Mouse (Mus musculus): ENCODE data around the gene Myo16. TPM values are rescaled to one million over a fixed set of nuclear protein-coding genes. Genes with fewer than 3 reads are reported as not detected.

Gene Myo16
- polyA plus RNA-seq, 1 experiment from 2014 or later, result 0.67 TPM

DNA sequence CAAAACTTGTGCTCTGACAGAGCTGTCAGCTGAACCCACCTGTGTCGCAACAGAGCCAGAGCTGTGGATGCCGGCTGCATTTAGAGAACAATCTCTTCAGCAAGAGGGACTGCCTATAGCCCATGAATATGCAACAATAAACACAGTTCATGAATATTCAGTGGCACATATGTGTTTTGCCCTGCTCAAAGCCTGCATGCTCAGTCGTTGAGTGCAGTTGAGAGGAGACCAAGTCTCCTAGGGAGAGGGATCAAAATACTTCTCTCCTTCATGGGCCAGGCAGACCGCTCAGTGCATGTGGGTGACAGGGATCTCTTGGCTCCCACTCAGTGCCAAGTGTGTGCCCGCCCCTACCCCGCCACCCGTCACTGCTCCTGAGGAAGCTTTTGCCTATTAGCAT, 265.3 kb downstream of the Myo16 start:
- WGBS, result 75% methylated on average over 7 of the region's 7 CpGs
- H3K27ac ChIP-seq, result no peak overlapping the region
- H3K4me2 ChIP-seq, result no peak overlapping the region
- H3K4me3 ChIP-seq, result no peak overlapping the region
- H3K9me3 ChIP-seq, result no peaks in the 10 kb centered on the region
- ATAC-seq (ENCODE audit: borderline replicate concordance, extremely low read depth, low FRiP score, low TSS enrichment), result no peak
- peaks cover 4% of the 10 kb centered on the region; the same call in 1 of the 2 replicates for H3K4me1 ChIP-seq
- H3K9ac ChIP-seq, result no peak overlapping the region
- no peaks in the 10 kb centered on the region for H3K36me3 ChIP-seq
- no peaks in the 10 kb centered on the region for H3K27me3 ChIP-seq

DNA sequence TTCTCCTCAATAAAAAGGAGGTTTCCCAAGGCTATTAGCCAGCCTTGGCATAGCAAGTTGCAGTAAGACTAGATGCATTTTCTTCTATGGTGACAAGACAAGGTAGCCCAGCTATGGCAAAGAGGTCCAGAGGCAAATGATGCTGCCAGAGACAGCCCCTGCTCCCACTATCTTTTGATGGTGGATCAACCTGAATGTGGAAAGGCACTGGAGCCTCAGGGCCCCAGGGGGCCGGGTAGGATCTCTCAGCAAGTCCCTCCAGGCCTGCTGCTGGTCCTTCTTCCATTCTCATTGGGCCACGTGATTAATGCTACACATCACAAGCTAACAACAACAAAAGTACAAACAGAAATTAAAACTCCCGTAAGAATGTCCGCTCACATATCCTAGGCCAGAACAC, 266.0 kb downstream of the Myo16 start:
- Histone ChIP-seq H3K36me3 (no peaks in the 10 kb centered on the region), H3K4me1 (peaks cover 4% of the 10 kb centered on the region; the same call in 1 of the 2 replicates)
- WGBS, result 76% methylated on average over 4 of the region's 4 CpGs

DNA sequence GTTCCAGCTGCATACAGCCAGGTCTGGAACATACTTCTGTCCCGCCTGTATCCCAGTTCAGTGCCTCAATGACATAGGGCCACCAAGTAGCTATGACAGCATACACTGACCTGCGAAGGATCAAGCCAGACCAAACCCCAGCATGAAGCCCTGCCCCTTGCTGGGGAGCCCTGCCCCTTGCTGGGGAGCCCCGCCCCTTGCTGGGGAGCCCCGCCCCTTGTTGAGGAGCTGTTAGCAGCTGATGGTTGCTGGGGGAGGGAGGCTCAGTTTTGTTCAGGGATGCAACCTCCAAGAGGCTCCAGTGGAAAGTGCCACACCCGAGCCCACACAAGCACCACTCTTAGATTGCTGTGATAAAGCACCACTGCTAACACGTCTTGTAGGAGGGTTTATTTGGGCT, 266.8 kb downstream of the Myo16 start:
- Histone ChIP-seq H3K9me3 (no peaks in the 10 kb centered on the region), H3K27ac (no peak overlapping the region), H3K36me3 (no peaks in the 10 kb centered on the region), H3K27me3 (no peaks in the 10 kb centered on the region), H3K4me2 (no peak overlapping the region), H3K4me3 (no peak overlapping the region), H3K4me1 (no peaks in the 10 kb centered on the region), H3K9ac (no peak overlapping the region)
- ATAC-seq (ENCODE audit: borderline replicate concordance, extremely low read depth, low FRiP score, low TSS enrichment), result no peak
- 73% methylated on average over 6 of the region's 6 CpGs for WGBS

More for the DNA sequence above, 266.0 kb downstream of the Myo16 start:
- H3K27me3 ChIP-seq, result no peaks in the 10 kb centered on the region
- no peak overlapping the region for H3K4me3 ChIP-seq
- ATAC-seq (ENCODE audit: borderline replicate concordance, extremely low read depth, low FRiP score, low TSS enrichment), result no peak
- H3K27ac ChIP-seq, result no peak overlapping the region
- no peaks in the 10 kb centered on the region for H3K9me3 ChIP-seq
- H3K9ac ChIP-seq, result no peak overlapping the region
- H3K4me2 ChIP-seq, result no peak overlapping the region

DNA sequence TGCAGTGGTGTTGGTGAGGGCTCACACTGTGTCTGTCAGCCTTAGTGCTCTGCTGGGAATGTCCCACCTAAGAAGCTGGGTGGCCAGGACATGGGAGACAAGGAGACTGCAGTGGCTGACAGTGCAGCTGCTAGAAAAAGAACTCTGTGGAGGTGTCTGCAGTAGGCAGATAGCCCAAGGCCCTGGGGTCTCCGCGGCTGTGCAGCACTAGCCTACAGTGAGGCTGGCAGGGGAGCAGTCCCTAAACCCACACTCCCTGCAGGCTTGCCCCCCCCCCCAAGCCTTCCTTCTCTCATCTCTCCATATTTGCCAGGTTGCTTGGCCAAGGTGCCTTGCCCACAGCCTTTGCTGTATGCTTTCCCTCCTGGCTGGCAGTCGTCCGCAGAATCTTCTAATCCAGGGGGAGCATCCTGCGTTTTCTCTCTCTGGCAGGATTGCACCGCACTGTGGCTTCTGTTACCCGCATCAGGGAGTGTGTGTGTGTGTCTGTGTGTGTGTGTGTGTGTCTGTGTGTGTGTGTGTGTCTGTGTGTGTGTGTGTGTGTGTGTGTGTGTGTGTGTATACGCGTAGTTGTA, 267.9 kb downstream of the Myo16 start:
- no peaks in the 10 kb centered on the region for H3K27me3 ChIP-seq
- no peak overlapping the region for H3K27ac ChIP-seq
- WGBS, result 84% methylated on average over 9 of the region's 9 CpGs
- H3K36me3 ChIP-seq, result no peaks in the 10 kb centered on the region
- no peaks in the 10 kb centered on the region for H3K9me3 ChIP-seq
- no peak overlapping the region for H3K4me2 ChIP-seq
- no peak overlapping the region for H3K9ac ChIP-seq
- H3K4me3 ChIP-seq, result no peak overlapping the region
- no peaks in the 10 kb centered on the region for H3K4me1 ChIP-seq
- no peak for ATAC-seq (ENCODE audit: borderline replicate concordance, extremely low read depth, low FRiP score, low TSS enrichment)

DNA sequence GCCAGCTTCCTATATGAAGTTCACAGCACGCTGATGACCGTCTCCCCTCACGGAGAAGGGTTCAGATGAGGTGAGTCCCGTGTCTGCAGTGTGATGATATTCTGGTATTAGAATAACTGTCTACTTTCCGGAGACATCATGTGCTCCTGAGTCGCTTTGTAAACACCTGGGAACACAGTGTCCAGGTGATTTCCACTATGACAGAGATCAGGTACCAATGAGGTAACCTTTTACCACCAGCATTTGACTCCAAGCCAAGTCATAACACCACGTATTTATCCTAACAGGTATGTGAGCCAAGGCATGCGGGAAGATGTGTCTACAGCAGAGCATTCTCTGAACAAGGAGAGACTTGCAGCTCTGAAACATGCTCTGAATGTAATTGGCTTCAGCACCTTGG, 281.8 kb downstream of the Myo16 start:
- peaks cover 9% of the 10 kb centered on the region; the same call in 1 of the 2 replicates for H3K4me1 ChIP-seq
- 81% methylated on average over 8 of the region's 8 CpGs for WGBS

DNA sequence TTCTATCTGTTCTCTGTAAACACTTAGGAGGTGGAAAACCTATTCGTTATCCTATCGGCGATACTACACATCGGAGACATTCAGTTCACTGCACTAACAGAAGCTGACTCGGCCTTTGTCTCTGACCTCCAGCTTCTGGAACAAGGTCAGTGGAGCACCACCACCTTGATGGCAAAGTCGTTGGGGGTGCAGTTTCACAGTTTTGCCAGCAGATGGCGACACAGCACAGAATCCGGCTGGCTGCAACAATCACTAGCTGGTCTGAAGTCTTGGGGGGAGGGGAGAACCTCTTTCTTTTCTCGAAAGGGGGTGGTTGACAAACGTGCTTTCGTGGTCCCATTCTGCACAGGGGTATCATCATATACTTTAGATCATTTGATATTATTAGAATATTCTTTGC, 285.1 kb downstream of the Myo16 start:
- 10% methylated on average over 11 of the region's 11 CpGs for WGBS

More for the DNA sequence above, 281.8 kb downstream of the Myo16 start:
- no peak overlapping the region for H3K27ac ChIP-seq
- H3K27me3 ChIP-seq, result no peaks in the 10 kb centered on the region
- H3K4me3 ChIP-seq, result no peak overlapping the region
- H3K9ac ChIP-seq, result no peak overlapping the region
- H3K9me3 ChIP-seq, result no peaks in the 10 kb centered on the region
- H3K4me2 ChIP-seq, result no peak overlapping the region
- no peaks in the 10 kb centered on the region for H3K36me3 ChIP-seq
- no peak for ATAC-seq (ENCODE audit: borderline replicate concordance, extremely low read depth, low FRiP score, low TSS enrichment)

DNA sequence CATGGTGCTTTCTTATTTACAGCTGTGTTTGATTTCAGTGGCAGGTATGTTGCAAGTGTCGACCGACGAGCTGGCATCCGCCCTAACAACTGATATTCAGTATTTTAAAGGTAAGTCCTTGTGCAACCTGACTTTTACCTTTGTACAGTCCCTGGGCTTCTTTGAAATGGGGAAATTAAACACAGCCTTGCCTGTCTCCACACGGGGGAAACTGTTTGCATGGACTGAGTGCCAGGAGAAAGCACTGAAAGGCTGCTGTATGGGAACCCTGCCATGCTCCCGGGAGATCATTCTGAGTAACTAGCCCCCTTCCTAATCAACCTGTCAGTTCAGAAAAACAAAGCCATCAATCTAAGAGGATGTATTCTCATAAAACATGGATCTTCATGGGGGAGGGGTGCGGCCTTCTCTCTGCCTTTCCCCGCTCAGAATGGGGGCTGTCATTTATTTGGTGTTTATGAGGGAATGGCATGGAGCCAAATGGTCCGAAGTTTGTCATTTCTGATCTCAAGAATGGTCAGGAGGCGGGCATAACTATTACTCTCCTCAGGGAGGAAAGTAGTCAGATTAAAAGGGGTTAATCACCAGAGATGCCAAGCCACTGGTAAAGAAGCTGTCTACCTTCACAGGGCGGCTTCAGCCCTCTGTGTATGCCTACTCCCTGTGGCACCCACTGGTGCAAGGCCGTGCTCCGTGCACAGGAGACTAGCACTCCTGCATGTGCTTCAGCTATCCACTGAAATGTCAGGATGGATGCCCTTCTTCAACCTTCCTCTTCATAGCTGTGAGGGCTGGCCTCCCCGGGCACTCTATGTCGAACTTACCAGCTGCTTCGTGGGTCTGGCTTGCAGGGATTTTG, 286.1 kb downstream of the Myo16 start:
- WGBS, result 54% methylated on average over 16 of the region's 16 CpGs
- no peak for ATAC-seq (ENCODE audit: borderline replicate concordance, extremely low read depth, low FRiP score, low TSS enrichment)
- H3K4me2 ChIP-seq, result no peak overlapping the region
- no peaks in the 10 kb centered on the region for H3K27me3 ChIP-seq
- no peak overlapping the region for H3K9ac ChIP-seq
- H3K4me3 ChIP-seq, result no peak overlapping the region
- H3K4me1 ChIP-seq, result peaks cover 9% of the 10 kb centered on the region; the same call in 1 of the 2 replicates
- H3K36me3 ChIP-seq, result no peaks in the 10 kb centered on the region
- no peaks in the 10 kb centered on the region for H3K9me3 ChIP-seq
- H3K27ac ChIP-seq, result no peak overlapping the region

More for the DNA sequence above, 285.1 kb downstream of the Myo16 start:
- H3K9ac ChIP-seq, result no peak overlapping the region
- H3K4me2 ChIP-seq, result no peak overlapping the region
- no peaks in the 10 kb centered on the region for H3K27me3 ChIP-seq
- H3K27ac ChIP-seq, result no peak overlapping the region
- H3K36me3 ChIP-seq, result no peaks in the 10 kb centered on the region
- H3K4me3 ChIP-seq, result no peak overlapping the region
- ATAC-seq (ENCODE audit: borderline replicate concordance, extremely low read depth, low FRiP score, low TSS enrichment), result no peak
- peaks cover 9% of the 10 kb centered on the region; the same call in 1 of the 2 replicates for H3K4me1 ChIP-seq
- H3K9me3 ChIP-seq, result no peaks in the 10 kb centered on the region

DNA sequence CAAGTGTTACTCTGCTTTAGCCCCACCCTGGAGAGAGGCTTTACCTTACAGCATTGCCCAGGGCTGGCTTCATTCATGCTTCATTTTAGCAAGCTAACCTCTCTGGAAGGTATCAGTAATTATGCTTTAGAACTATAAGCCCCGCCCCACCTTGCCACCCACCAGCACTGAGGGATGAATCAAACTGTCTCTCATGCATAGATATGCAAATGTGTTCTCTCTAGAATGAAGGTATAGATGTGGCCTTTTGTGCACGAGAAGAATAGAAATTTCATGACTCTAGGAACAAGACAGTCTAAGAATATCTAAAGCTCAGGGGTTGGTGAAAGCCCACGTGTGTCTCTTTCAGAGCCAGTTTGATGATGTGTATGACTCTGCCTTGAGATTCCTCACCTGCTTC, 288.9 kb downstream of the Myo16 start:
- no peak overlapping the region for H3K4me2 ChIP-seq
- H3K4me1 ChIP-seq, result peaks cover 9% of the 10 kb centered on the region; the same call in 1 of the 2 replicates
- WGBS, result 63% methylated on average over 3 of the region's 3 CpGs
- no peak for ATAC-seq (ENCODE audit: borderline replicate concordance, extremely low read depth, low FRiP score, low TSS enrichment)
- no peak overlapping the region for H3K4me3 ChIP-seq
- no peak overlapping the region for H3K9ac ChIP-seq
- no peak overlapping the region for H3K27ac ChIP-seq
- no peaks in the 10 kb centered on the region for H3K9me3 ChIP-seq
- no peaks in the 10 kb centered on the region for H3K27me3 ChIP-seq
- no peaks in the 10 kb centered on the region for H3K36me3 ChIP-seq

DNA sequence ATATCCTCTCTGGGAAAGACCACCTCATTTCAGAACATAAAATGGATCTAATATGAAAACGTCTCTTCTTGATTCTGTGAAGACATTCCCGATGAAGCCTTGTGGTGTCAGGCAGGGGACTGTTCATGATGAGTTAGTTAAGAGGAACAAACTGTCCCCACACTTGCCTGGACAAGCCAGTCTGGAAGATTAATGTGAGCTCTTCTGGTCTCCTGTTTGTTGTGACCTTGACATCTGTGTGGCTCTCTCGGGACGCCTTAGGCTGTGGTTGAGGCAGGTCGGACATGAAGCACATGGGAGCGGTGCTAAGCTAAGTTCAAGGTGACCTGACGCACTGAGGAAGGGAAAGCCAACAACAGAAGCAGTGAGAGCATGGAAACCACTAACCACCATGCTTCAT, 291.3 kb downstream of the Myo16 start:
- no peaks in the 10 kb centered on the region for H3K36me3 ChIP-seq
- no peaks in the 10 kb centered on the region for H3K9me3 ChIP-seq
- no peaks in the 10 kb centered on the region for H3K27me3 ChIP-seq
- WGBS, result 79% methylated on average over 7 of the region's 7 CpGs
- ATAC-seq (ENCODE audit: borderline replicate concordance, extremely low read depth, low FRiP score, low TSS enrichment), result no peak
- no peak overlapping the region for H3K4me3 ChIP-seq
- H3K4me2 ChIP-seq, result no peak overlapping the region
- H3K9ac ChIP-seq, result no peak overlapping the region
- H3K4me1 ChIP-seq, result peaks cover 2% of the 10 kb centered on the region; the same call in 1 of the 2 replicates
- no peak overlapping the region for H3K27ac ChIP-seq

DNA sequence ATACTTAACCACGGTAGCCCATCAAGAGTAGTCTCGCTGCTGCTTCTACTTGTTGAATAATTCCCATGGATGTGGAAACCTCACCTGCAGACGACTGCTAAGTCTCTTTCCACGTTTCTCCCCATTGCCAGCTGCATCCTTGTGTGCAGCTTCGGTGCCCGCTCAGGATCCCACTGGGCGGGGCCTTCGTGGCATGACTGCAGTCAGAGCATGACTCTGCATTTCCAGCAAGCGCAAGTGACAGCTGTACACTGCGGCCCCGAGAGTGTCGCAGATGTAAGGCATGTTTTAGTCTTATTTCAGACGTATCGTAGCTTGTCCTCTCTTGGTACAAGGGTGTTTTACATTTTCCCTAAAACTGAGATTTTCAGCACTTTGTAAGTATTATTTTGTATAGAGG, 294.8 kb downstream of the Myo16 start:
- Histone ChIP-seq H3K27me3 (no peaks in the 10 kb centered on the region), H3K4me1 (no peaks in the 10 kb centered on the region), H3K9me3 (no peaks in the 10 kb centered on the region), H3K36me3 (no peaks in the 10 kb centered on the region), H3K4me3 (no peak overlapping the region), H3K4me2 (no peak overlapping the region), H3K27ac (no peak overlapping the region), H3K9ac (no peak overlapping the region)
- ATAC-seq (ENCODE audit: borderline replicate concordance, extremely low read depth, low FRiP score, low TSS enrichment), result no peak
- WGBS, result 79% methylated on average over 14 of the region's 14 CpGs

DNA sequence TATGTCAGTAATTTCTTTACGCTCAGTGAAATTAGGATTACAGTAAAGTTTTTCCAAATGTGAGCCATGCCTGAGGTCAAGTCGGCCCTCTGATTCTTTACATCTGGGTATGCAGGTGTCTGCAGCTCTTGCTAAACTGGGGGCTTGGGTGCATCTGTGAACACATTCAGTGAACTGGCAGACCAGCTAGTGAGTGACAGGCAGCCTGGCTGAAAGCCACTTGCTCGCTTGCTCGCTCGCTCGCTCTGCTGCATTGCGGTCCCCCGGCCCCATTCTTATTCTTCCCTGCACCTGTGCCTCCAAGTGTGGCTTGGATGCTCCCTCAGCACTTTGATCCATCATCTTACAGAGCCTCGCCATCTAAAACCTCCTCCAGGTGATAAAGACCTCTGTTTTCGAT, 299.3 kb downstream of the Myo16 start:
- H3K4me2 ChIP-seq, result no peak overlapping the region
- H3K9ac ChIP-seq, result no peak overlapping the region
- H3K27me3 ChIP-seq, result no peaks in the 10 kb centered on the region
- H3K36me3 ChIP-seq, result no peaks in the 10 kb centered on the region
- 84% methylated on average over 10 of the region's 10 CpGs for WGBS
- no peaks in the 10 kb centered on the region for H3K4me1 ChIP-seq
- H3K27ac ChIP-seq, result no peak overlapping the region
- no peaks in the 10 kb centered on the region for H3K9me3 ChIP-seq
- H3K4me3 ChIP-seq, result no peak overlapping the region
- ATAC-seq (ENCODE audit: borderline replicate concordance, extremely low read depth, low FRiP score, low TSS enrichment), result no peak

DNA sequence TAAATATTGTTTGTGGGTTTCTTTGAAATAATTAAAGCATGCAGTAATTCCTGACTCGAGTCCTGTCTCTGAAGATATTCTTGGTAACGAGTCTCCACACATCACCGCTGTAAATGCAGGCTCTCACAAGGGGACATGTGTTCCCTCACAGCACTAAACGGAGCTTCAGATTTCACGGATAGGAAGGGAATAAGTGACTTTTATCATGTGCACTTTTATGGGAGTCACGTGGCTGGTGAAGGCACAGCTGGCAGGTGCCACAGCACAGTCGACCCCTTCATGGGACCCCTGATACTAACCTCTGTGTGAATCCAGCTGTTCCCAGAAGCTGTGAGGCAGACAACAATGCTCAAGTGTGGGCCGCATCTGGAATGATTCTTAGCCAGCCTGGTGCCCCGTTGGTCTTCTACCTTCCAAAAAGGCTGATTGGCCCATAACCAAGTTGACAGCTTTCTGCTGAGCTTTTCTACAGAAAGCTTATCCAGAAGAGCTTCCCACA, 304.5 kb downstream of the Myo16 start:
- no peak for ATAC-seq (ENCODE audit: borderline replicate concordance, extremely low read depth, low FRiP score, low TSS enrichment)
- Histone ChIP-seq H3K27ac (no peak overlapping the region), H3K4me2 (no peak overlapping the region), H3K9ac (no peak overlapping the region), H3K36me3 (no peaks in the 10 kb centered on the region), H3K4me1 (no peaks in the 10 kb centered on the region), H3K4me3 (no peak overlapping the region), H3K9me3 (no peaks in the 10 kb centered on the region), H3K27me3 (no peaks in the 10 kb centered on the region)
- WGBS, result 67% methylated on average over 9 of the region's 9 CpGs

All from lung, embryonic 15.5 days (tissue).